In the genomic region with DNA sequence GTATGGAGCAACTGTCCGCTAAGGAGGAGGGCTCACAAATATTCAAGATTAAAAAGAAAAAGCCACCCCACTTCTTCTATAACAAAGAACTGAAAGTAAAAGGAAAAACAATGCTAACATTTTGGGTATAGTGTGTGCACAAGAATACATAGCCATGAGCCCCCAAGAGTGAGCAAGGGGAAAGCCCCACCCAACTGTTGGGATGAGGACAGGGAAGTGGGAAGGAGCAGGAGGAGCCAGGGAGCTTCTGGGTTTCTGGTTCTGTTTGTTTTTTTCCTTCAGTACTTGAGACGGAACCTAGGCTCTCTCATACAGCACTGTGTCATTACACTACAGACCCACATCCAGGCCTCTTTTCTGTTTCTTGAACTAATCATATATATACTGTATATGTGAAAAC, we compare ENCODE assay signal across 11 mouse cellular contexts. TPM values are rescaled to one million over a fixed set of nuclear protein-coding genes. Genes with fewer than 3 reads are reported as not detected.
DNase-seq lines count a peak whose midpoint lies in the region; ATAC-seq and TF ChIP-seq lines count a peak whose summit lies in the region.
"Had no signal": no experiment of that assay in that cellular context is flagged by ENCODE, and none has a peak within 500 bp of the region (broad histone marks: within the 10 kb centered on the region; RNA-seq: fewer than 3 reads in every experiment).

No protein-coding gene starts in this region.

- H3K4me2 ChIP-seq in heart, postnatal 0 days (ENCODE audit: low read depth, low read length), result peak overlapping the region; percentile 44; the same call in 1 of the 2 replicates
- peak overlapping the region; percentile 70 for H3K4me2 ChIP-seq in liver, embryonic 16.5 days (ENCODE audit: low read depth, low read length)
- no peak overlapping the region for H3K4me2 ChIP-seq in forebrain, embryonic 14.5 days (ENCODE audit: low read length)

- no peak overlapping the region for H3K9ac ChIP-seq in liver, adult 2 months (ENCODE audit: low read depth, low read length)
- H3K9ac ChIP-seq in heart, postnatal 0 days (replicated peaks; ENCODE audit: low read depth, low read length), result peak overlapping the region; percentile 36
- peak overlapping the region; percentile 63 for H3K9ac ChIP-seq in liver, embryonic 16.5 days (ENCODE audit: low read depth, low read length)
- no peak overlapping the region for H3K9ac ChIP-seq in forebrain, embryonic 14.5 days (ENCODE audit: low read length)

- H3K4me3 ChIP-seq in liver, adult 2 months (ENCODE audit: insufficient read depth, low read depth, low read length), result no peak overlapping the region
- no peak overlapping the region for H3K4me3 ChIP-seq in heart, postnatal 0 days (ENCODE audit: low read depth, low read length)
- peak overlapping the region; percentile 50; the same call in 1 of the 2 replicates for H3K4me3 ChIP-seq in liver, embryonic 16.5 days (ENCODE audit: low read depth, low read length)
- no peak overlapping the region for H3K4me3 ChIP-seq in forebrain, embryonic 14.5 days (ENCODE audit: low read depth, low read length)

- no peak for TF ChIP-seq EP300 in heart, postnatal 0 days (IDR thresholded peaks at IDR 0.05; ENCODE audit: low read depth)

- peak overlapping the region; percentile 86 for H3K27ac ChIP-seq in liver, adult 2 months (replicated peaks; ENCODE audit: insufficient read depth, low read depth, low read length)
- peak overlapping the region; percentile 84 for H3K27ac ChIP-seq in heart, postnatal 0 days (ENCODE audit: low read depth)
- H3K27ac ChIP-seq in liver, embryonic 16.5 days (ENCODE audit: low read length), result peak overlapping the region; percentile 83
- H3K27ac ChIP-seq in forebrain, embryonic 14.5 days (ENCODE audit: low read depth, low read length), result no peak overlapping the region

- TF ChIP-seq CTCF in liver, adult 2 months (IDR thresholded peaks at IDR 0.05; ENCODE audit: low read depth, low read length), result no peak
- no peak for TF ChIP-seq CTCF in heart, postnatal 0 days (IDR thresholded peaks at IDR 0.05; ENCODE audit: low read depth)

- intact Hi-C loops in heart, postnatal 25 days (cut with DNase I), result loop anchor here (2.0 kb wide), 1 partner anchor 29 kb away; no protein-coding TSS in a partner anchor

- H3K27me3 ChIP-seq in liver, adult 2 months (ENCODE audit: control insufficient read depth, insufficient read depth, low read length), result no peaks in the 10 kb centered on the region
- no peaks in the 10 kb centered on the region for H3K27me3 ChIP-seq in heart, postnatal 0 days (ENCODE audit: control insufficient read depth, insufficient read depth, low read length)
- no peaks in the 10 kb centered on the region for H3K27me3 ChIP-seq in liver, embryonic 16.5 days (ENCODE audit: control insufficient read depth, insufficient read depth, low read depth, low read length)
- H3K27me3 ChIP-seq in forebrain, embryonic 14.5 days (replicated peaks; ENCODE audit: control insufficient read depth, insufficient read depth, low read length), result no peaks in the 10 kb centered on the region

- H3K4me1 ChIP-seq in liver, adult 2 months (ENCODE audit: control insufficient read depth, insufficient read depth, low read length), result peaks cover 16% of the 10 kb centered on the region
- H3K4me1 ChIP-seq in heart, postnatal 0 days (ENCODE audit: control insufficient read depth, insufficient read depth), result peaks cover 59% of the 10 kb centered on the region
- H3K4me1 ChIP-seq in liver, embryonic 16.5 days (ENCODE audit: control insufficient read depth, low read depth, low read length), result peaks cover 60% of the 10 kb centered on the region
- 0 out of 2 replicates have a peak, but pooled peaks cover 2% of the 10 kb centered on the region for H3K4me1 ChIP-seq in forebrain, embryonic 14.5 days (ENCODE audit: control insufficient read depth, insufficient read depth, low read length)

- H3K36me3 ChIP-seq in liver, adult 2 months (ENCODE audit: control insufficient read depth, insufficient read depth, low read length), result no peaks in the 10 kb centered on the region
- no peaks in the 10 kb centered on the region for H3K36me3 ChIP-seq in heart, postnatal 0 days (replicated peaks; ENCODE audit: control insufficient read depth, insufficient read depth, low read length)
- no peaks in the 10 kb centered on the region for H3K36me3 ChIP-seq in liver, embryonic 16.5 days (ENCODE audit: control insufficient read depth, insufficient read depth)
- H3K36me3 ChIP-seq in forebrain, embryonic 14.5 days (ENCODE audit: control insufficient read depth, insufficient read depth, low read length), result no peaks in the 10 kb centered on the region

- ATAC-seq in heart, postnatal 0 days (ENCODE audit: insufficient read depth, low read depth), result no peak
- no peak for ATAC-seq in liver, embryonic 16.5 days (ENCODE audit: low read depth)
- no peak for ATAC-seq in forebrain, embryonic 14.5 days

- 77% methylated on average over 2 of the region's 2 CpGs for WGBS in liver, adult 2 months
- WGBS in heart, postnatal 0 days, result 56% methylated on average over 2 of the region's 2 CpGs
- WGBS in liver, embryonic 16.5 days (ENCODE audit: insufficient replicate concordance), result 54% methylated on average over 2 of the region's 2 CpGs
- WGBS in forebrain, embryonic 14.5 days, result 91% methylated on average over 2 of the region's 2 CpGs

- no peak for TF ChIP-seq POLR2A in liver, adult 2 months (IDR thresholded peaks at IDR 0.05; ENCODE audit: extremely low read depth, insufficient read depth, low read length)

- H3K79me2 ChIP-seq in liver, adult 2 months (ENCODE audit: control insufficient read depth, insufficient read depth, low read length), result peaks cover 20% of the 10 kb centered on the region

- no peaks in the 10 kb centered on the region for H3K9me3 ChIP-seq in heart, postnatal 0 days (replicated peaks; ENCODE audit: control insufficient read depth, low read length)
- H3K9me3 ChIP-seq in liver, embryonic 16.5 days (replicated peaks; ENCODE audit: control insufficient read depth, low read length), result no peaks in the 10 kb centered on the region
- H3K9me3 ChIP-seq in forebrain, embryonic 14.5 days (replicated peaks; ENCODE audit: control insufficient read depth, low read length), result no peaks in the 10 kb centered on the region

- DNase-seq in heart, adult 11 months, result peak; percentile 90
- no peak for DNase-seq in heart, postnatal 25 days (ENCODE audit: low spot score)
- DNase-seq in liver, adult 2 months (ENCODE audit: extremely low read depth, low read depth, low spot score), result no peak
- no peak for DNase-seq in liver
- DNase-seq in heart, postnatal 0 days (ENCODE audit: low spot score), result no peak
- no peak for DNase-seq in forebrain, embryonic 14.5 days (ENCODE audit: low spot score)
- DNase-seq in cerebellum, adult 9-10 months, result no peak
- DNase-seq: B cell, adult 2 months; cerebellum, adult 2 months; retina, postnatal 1 day had no signal

RNA-seq across cellular contexts. Expression of a gene that starts 31.1 kb away (rescaled TPM):
- 100 to 1,000 TPM; 179 to 215 TPM for total RNA-seq in heart, postnatal 25 days (2021)
- total RNA-seq in liver, adult 2 months (2014; rRNA removed), result 34.0 and 34.9 TPM in 2 replicates
- 28.9 and 29.1 TPM in 2 replicates for polyA plus RNA-seq in liver, adult 2 months (2012; rRNA removed)
- 65.0 and 78.0 TPM in 2 replicates for total RNA-seq in heart, postnatal 0 days (2014; rRNA removed; ENCODE audit: low replicate concordance)
- 53.0 and 63.3 TPM in 2 replicates for polyA plus RNA-seq in heart, postnatal 0 days (2015; fragmentation: Nextera tagmentation; extraction: Ambion mirVana)
- 45.6 and 47.9 TPM in 2 replicates for polyA plus RNA-seq in liver, embryonic 16.5 days (2015; fragmentation: Nextera tagmentation; extraction: Ambion mirVana)
- polyA plus RNA-seq in forebrain, embryonic 14.5 days (2014; fragmentation: Nextera tagmentation; extraction: Ambion mirVana), result 11.0 and 14.9 TPM in 2 replicates

Comparison
In these comparisons a context has a peak if more than half of its experiments do, and no peak if none do; other contexts are left out.
1. H3K9ac ChIP-seq: peak in heart, postnatal 0 days (single experiment) and liver, embryonic 16.5 days (single experiment); none in liver, adult 2 months (single experiment) and forebrain, embryonic 14.5 days (single experiment).